Mouse (Mus musculus) E14TG2a.4 (cell line): ENCODE data around the gene Fam216a.
A peak's percentile ranks its signal among the peaks of the same experiment; 100 is the strongest.

Source experiments
- H3K27me3 ChIP-seq: 2 replicates; pipeline ENCODE4 v1.6.1; 2014; ENCODE audit warnings: low read length, control low read depth; ENCODE audit not compliant: insufficient read depth
- H3K36me3 ChIP-seq: 2 replicates; pipeline ENCODE4 v1.6.1; 2014; ENCODE audit warnings: low read length, control low read depth; ENCODE audit not compliant: insufficient read depth
- H3K4me1 ChIP-seq: replicated peaks from 2 replicates; pipeline ENCODE4 v1.6.1; 2014; ENCODE audit warnings: low read depth, low read length, control low read depth
- H3K4me3 ChIP-seq: replicated peaks from 2 replicates; pipeline ENCODE4 v1.5.1; 2014; ENCODE audit warnings: mild to moderate bottlenecking, low read length
- H3K9me3 ChIP-seq: 2 replicates; pipeline ENCODE4 v1.6.1; 2014; ENCODE audit warnings: low read length, control low read depth
- CTCF ChIP-seq: conservative IDR thresholded peaks from 2 replicates; pipeline ENCODE4 v1.5.1; 2014; ENCODE audit warnings: low read length
- NANOG ChIP-seq: IDR thresholded peaks from 2 replicates; pipeline ENCODE4 v1.6.1; 2014; ENCODE audit warnings: borderline replicate concordance, low read length, mixed read lengths
- POU5F1 ChIP-seq: IDR thresholded peaks from 2 replicates; pipeline ENCODE4 v1.6.1; 2014; ENCODE audit warnings: low read length, borderline replicate concordance

Fam216a gene

DNA sequence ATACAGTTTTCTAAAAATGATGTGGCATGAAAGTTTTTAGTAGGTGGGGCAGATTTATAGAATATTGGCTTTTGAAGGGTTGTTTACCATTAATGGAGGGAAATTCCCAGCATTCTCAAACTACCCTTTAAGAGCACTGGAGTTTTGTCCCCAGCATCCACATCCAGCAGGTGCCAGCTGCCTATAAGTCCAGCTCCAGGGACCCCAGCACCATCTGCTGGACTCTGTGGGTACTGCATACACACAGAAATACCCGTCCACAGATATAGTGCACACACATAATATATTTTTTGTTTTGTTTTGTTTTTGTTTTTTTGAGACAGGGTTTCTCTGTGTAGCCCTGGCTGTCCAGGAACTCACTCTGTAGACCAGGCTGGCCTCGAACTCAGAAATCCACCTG, 21.7 kb upstream of the Fam216a start:
- Histone ChIP-seq H3K9me3 (no peaks in the 10 kb centered on the region), H3K4me3 (no peak overlapping the region), H3K27me3 (no peaks in the 10 kb centered on the region), H3K4me1 (peaks cover 51% of the 10 kb centered on the region), H3K36me3 (peaks cover 51% of the 10 kb centered on the region)
- TF ChIP-seq NANOG (no peak), POU5F1 (no peak), CTCF (peak; percentile 94)

- H3K4me1 ChIP-seq = peaks cover 45% of the 10 kb centered on the region
- no peaks in the 10 kb centered on the region for H3K9me3 ChIP-seq
- TF ChIP-seq POU5F1 = no peak
- no peak for TF ChIP-seq NANOG
- no peak for TF ChIP-seq CTCF
- H3K36me3 ChIP-seq = peaks cover 36% of the 10 kb centered on the region
- peak overlapping the region; percentile 96 for H3K4me3 ChIP-seq
- no peaks in the 10 kb centered on the region for H3K27me3 ChIP-seq
These were observed 20.3 kb upstream of the Fam216a start for GRCm38 (mm10) chr5:122392227-122393004.

- Histone ChIP-seq H3K9me3 (no peaks in the 10 kb centered on the region), H3K36me3 (peaks cover 30% of the 10 kb centered on the region)
These were observed 19.6 kb upstream of the Fam216a start, which contains the start of gene Arpc3 for GRCm38 (mm10) chr5:122391786-122392180. Gene Arpc3 (plus strand): TSS chr5:122391878.

GRCm38 (mm10) chr5:122391178-122391785, 19.1 kb upstream of the Fam216a start:
- peaks cover 27% of the 10 kb centered on the region for H3K36me3 ChIP-seq
- no peak for TF ChIP-seq CTCF
- TF ChIP-seq NANOG = no peak
- no peak for TF ChIP-seq POU5F1
- peak overlapping the region; percentile 96 for H3K4me3 ChIP-seq
- no peaks in the 10 kb centered on the region for H3K27me3 ChIP-seq
- no peaks in the 10 kb centered on the region for H3K9me3 ChIP-seq
- H3K4me1 ChIP-seq = peaks cover 34% of the 10 kb centered on the region

More at GRCm38 (mm10) chr5:122391786-122392180, 19.6 kb upstream of the Fam216a start, which contains the start of gene Arpc3:
- H3K4me1 ChIP-seq = peaks cover 39% of the 10 kb centered on the region
- H3K27me3 ChIP-seq = no peaks in the 10 kb centered on the region
- TF ChIP-seq CTCF = peak; percentile 89
- TF ChIP-seq NANOG = no peak
- H3K4me3 ChIP-seq = peak within 1 kb of the TSS; percentile 96

DNA sequence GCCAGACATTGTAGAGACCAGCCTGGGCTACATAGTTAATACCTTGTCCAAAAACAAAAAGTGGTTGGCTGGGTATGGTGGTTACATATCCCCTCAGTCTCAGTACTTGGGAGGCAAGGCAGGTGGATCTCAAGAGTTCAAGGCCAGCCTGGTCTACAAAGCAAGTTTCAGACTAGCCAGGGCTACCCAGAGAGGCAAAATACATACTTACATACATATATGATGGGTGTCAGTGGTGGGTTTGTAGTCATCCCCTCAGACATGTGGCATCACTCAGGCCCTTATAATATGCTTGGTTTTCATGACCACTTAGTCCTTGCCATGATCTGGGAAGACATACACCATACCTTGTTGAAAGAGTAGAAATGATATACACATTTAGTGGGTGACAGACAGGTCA, 18.5 kb upstream of the Fam216a start:
- H3K27me3 ChIP-seq = no peaks in the 10 kb centered on the region
- TF ChIP-seq CTCF = no peak
- H3K36me3 ChIP-seq = peaks cover 27% of the 10 kb centered on the region
- H3K4me1 ChIP-seq = peaks cover 29% of the 10 kb centered on the region
- no peaks in the 10 kb centered on the region for H3K9me3 ChIP-seq
- H3K4me3 ChIP-seq = no peak overlapping the region

DNA sequence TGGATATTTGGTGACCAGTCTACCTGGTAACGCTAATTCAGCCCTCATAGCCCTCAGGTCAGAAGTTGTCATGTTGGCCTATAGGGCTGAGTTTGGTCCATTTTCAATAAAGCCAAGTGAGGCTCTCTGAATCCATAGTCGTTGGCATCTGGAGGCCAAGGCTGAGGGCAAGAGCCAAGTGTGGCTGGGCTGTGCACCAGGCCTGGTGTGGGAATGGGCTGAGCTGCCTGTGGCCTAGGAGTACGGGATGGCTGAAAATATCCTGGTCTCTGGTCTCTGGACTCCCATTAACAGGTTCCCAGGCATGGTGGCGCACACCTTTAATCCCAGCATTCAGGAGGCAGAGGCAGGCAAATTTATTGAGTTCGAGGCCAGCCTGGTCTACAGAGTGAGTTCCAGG, 17.8 kb upstream of the Fam216a start:
- TF ChIP-seq NANOG = no peak
- no peak for TF ChIP-seq CTCF
- TF ChIP-seq POU5F1 = no peak
- Histone ChIP-seq H3K27me3 (no peaks in the 10 kb centered on the region), H3K4me3 (no peak overlapping the region), H3K36me3 (peaks cover 21% of the 10 kb centered on the region), H3K9me3 (no peaks in the 10 kb centered on the region), H3K4me1 (peaks cover 25% of the 10 kb centered on the region)

GRCm38 (mm10) chr5:122379374-122380155, 7.4 kb upstream of the Fam216a start:
- H3K27me3 ChIP-seq = no peaks in the 10 kb centered on the region
- peaks cover 73% of the 10 kb centered on the region for H3K36me3 ChIP-seq
- peaks cover 49% of the 10 kb centered on the region for H3K4me1 ChIP-seq
- no peaks in the 10 kb centered on the region for H3K9me3 ChIP-seq
- no peak overlapping the region for H3K4me3 ChIP-seq
- TF ChIP-seq NANOG (no peak), POU5F1 (no peak), CTCF (peak; percentile 89)

- Histone ChIP-seq H3K9me3 (no peaks in the 10 kb centered on the region), H3K36me3 (peaks cover 84% of the 10 kb centered on the region), H3K27me3 (no peaks in the 10 kb centered on the region), H3K4me1 (peaks cover 59% of the 10 kb centered on the region), H3K4me3 (no peak overlapping the region)
- TF ChIP-seq NANOG (no peak), CTCF (no peak), POU5F1 (no peak)
These were observed 6.0 kb upstream of the Fam216a start for GRCm38 (mm10) chr5:122378171-122378570.
